Mouse (Mus musculus): Measurements from ENCODE around the gene Eva1a.

DNA sequence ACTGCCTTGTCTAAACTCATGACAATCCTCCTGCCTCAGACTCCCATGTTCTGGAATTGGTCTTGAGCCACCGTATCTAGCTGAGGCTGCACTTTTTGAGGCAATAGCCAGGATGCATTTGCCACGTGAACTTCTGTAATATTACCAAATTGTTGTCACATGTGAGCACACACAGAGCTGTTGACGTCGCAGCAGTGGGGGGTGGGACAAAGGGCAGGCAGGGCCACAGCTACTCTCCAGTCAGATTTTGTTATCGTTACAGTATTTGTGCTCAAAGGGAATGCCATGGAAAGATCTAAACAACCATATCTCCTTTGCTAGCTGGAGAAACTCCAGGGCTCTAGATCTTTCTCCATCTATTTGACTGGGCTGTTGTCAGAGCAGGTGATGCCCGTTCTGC lies 1.6 kb upstream of the Eva1a start:
- no peak for TF ChIP-seq POLR2A (IDR thresholded peaks at IDR 0.05; ENCODE audit: control insufficient read depth, low read depth, low read length)
- no peak for TF ChIP-seq CTCF (IDR thresholded peaks at IDR 0.05; ENCODE audit: control insufficient read depth, insufficient read depth, insufficient replicate concordance, low read depth, low read length)

Data from testis, adult 2 months (tissue).